Mouse (Mus musculus) adrenal gland, adult 18-20 months (tissue): Measurements from ENCODE around the gene B4galt4. TPM values are rescaled to one million over a fixed set of nuclear protein-coding genes. Genes with fewer than 3 reads are reported as not detected.

Experiments
- total RNA-seq, 2 experiments: library from RNA; stranded (reverse); gene quantifications; 1 replicate in 1 of 2; 2 replicates in 1 of 2; pipeline ENCODE4 v1.2.3; 2021

B4galt4 gene
- total RNA-seq, 2 experiments from 2014 or later = 8.3 to 8.7 TPM

Other genes starting within 250 kb of the B4galt4 start
- 10 to 100 TPM; 43.9 to 51.5 TPM for gene Timmdc1, start 219.6 kb upstream of the B4galt4 start, total RNA-seq
- 10 to 100 TPM; 27.8 to 29.3 TPM for gene Poglut1, start 192.0 kb upstream of the B4galt4 start, total RNA-seq
- 10 to 100 TPM; 71.5 to 78.4 TPM for gene Tmem39a, start 183.6 kb upstream of the B4galt4 start, total RNA-seq
- 10 to 100 TPM; 20.3 to 25.5 TPM for gene Arhgap31, start 29.0 kb upstream of the B4galt4 start, total RNA-seq
- 1 to 10 TPM; 1.4 to 3.4 TPM for gene Upk1b, start 58.1 kb downstream of the B4galt4 start, total RNA-seq
- not detected for gene 4930435E12Rik, start 86.5 kb downstream of the B4galt4 start, total RNA-seq
- gene Igsf11, start 150.4 kb downstream of the B4galt4 start, total RNA-seq = 10 to 100 TPM in 1 of 2 experiments, 1 to 10 TPM in 1; 4.9 to 40.9 TPM